Mouse (Mus musculus) midbrain, embryonic 16.5 days (tissue): ENCODE data around the gene Nat8f1. TPM values are rescaled to one million over a fixed set of nuclear protein-coding genes. Genes with fewer than 3 reads are reported as not detected.
"Not testable (repeated sequence)": the region's sequence is repeated elsewhere in the genome, so short reads cannot be mapped to it uniquely, and the experiment has no call there.

Source experiments
- ATAC-seq: fragments of 200-750 bp; cut with Nextera tagmentation; 2 replicates; pipeline ENCODE4 v1.8.0; 2017; ENCODE audit warnings: moderate TSS enrichment
- H3K27ac ChIP-seq: fragments of 300-500 bp; sonication (generic); 2 replicates; pipeline ENCODE4 v1.5.1; 2014; ENCODE audit warnings: mild to moderate bottlenecking, low read length, mixed read lengths
- H3K27me3 ChIP-seq: fragments of 300-500 bp; sonication (generic); 2 replicates; pipeline ENCODE4 v1.6.1; 2014; ENCODE audit warnings: low read depth, low read length, mixed read lengths; ENCODE audit not compliant: control insufficient read depth, insufficient read depth
- H3K36me3 ChIP-seq: fragments of 300-500 bp; sonication (generic); 2 replicates; pipeline ENCODE4 v1.6.1; 2014; ENCODE audit warnings: mild to moderate bottlenecking, low read length, moderate library complexity, mixed read lengths; ENCODE audit not compliant: control insufficient read depth, insufficient read depth
- H3K4me1 ChIP-seq: fragments of 300-500 bp; sonication (generic); 2 replicates; pipeline ENCODE4 v1.6.1; 2014; ENCODE audit warnings: mild to moderate bottlenecking, low read length, mixed read lengths; ENCODE audit not compliant: control insufficient read depth, insufficient read depth
- H3K4me2 ChIP-seq: fragments of 300-500 bp; sonication (generic); 2 replicates; pipeline ENCODE4 v1.6.1; 2014; ENCODE audit warnings: mild to moderate bottlenecking, low read length, mixed read lengths
- H3K4me3 ChIP-seq: fragments of 300-500 bp; sonication (generic); 2 replicates; pipeline ENCODE4 v1.5.1; 2014; ENCODE audit warnings: low read depth, mild to moderate bottlenecking, low read length, moderate library complexity, mixed read lengths
- H3K9ac ChIP-seq: fragments of 300-500 bp; sonication (generic); 2 replicates; pipeline ENCODE4 v1.6.1; 2014; ENCODE audit warnings: low read depth, low read length, mixed read lengths
- H3K9me3 ChIP-seq: fragments of 300-500 bp; sonication (generic); replicated peaks from 2 replicates; pipeline ENCODE4 v1.6.1; 2014; ENCODE audit warnings: mild to moderate bottlenecking, low read length, mixed read lengths; ENCODE audit not compliant: control insufficient read depth, poor library complexity, severe bottlenecking
- WGBS: fragments of 180-500 bp; shearing (Covaris S2); extraction: QIAGEN DNeasy Blood & Tissue Kit; methylation state at CpG from one replicate; pipeline ENCODE4 v1.1.7; 2014; 5-methylcytosine and 5-hydroxymethylcytosine counted together
- polyA plus RNA-seq: library from polyadenylated mRNA; unstranded; fragments of >200 nt; fragmentation: Nextera tagmentation; extraction: Ambion mirVana; gene quantifications from 2 replicates; pipeline ENCODE4 v1.2.1, GENCODE M21; 2015

Nat8f1 gene
- polyA plus RNA-seq, result 19.9 and 23.1 TPM in 2 replicates

DNA sequence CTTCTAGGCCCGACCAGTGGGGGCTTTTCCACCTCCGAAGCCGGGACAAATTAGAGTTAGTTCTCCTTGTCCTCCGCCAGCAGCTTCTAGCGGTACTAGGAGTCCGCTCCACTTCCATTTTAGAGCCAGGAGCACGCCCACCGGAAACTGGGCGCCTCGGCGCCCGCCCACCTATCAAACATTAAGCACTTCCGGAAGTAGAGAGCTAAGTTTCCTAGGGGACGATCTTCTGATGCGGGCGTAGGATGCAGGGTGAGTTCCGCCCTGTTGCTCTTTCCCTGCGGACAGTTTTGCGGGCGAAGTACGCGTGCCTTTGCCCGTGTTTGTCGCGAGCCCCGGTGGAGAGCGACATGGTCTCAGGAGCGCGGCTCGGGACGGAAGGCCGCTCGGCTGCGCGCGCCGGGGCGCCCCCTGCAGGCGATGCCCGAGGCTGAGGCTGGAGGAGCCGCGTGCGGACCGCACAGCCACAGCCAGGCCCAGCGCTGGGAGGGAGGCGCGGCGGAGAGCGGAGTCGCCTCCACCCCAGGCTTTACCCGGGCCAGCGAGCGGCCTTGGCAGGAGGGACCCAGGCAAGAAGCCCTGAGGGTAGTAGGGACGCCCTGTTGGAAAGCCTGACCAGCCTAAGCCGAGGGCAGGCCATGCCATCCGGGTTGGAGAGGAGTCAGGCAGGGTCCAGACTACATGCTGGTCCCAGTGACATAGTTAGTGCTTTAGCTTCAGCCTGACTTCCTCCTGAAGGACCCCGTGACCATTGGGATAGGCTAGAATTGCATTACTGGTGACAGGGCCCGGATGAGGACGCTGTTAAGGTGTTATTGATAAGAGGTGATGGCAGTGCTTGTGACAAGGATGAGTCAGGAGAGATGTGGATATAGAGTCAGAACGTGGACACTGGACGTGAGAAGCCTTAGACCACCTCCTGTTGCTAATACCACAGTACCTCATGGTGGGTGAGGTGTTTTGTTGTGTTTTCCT, at the start of gene Nat8f1:
Gene Nat8f1 (minus strand): TSS at position 149 of the 975 bp plus-strand sequence.
- H3K4me3 ChIP-seq, result peak within 1 kb of the TSS; percentile 73

GRCm38 (mm10) chr6:85961101-85962091, 45.9 kb upstream of the Nat8f1 start, which contains the start of gene Dusp11:
Gene Dusp11 (minus strand): TSS chr6:85961667.
- WGBS, result under 1% methylated on average over 70 of the region's 70 CpGs
- no peaks in the 10 kb centered on the region for H3K9me3 ChIP-seq
- H3K36me3 ChIP-seq, result no peaks in the 10 kb centered on the region
- H3K4me1 ChIP-seq, result peaks cover 14% of the 10 kb centered on the region
- peak within 1 kb of the TSS; percentile 89 for H3K4me2 ChIP-seq
- peak within 1 kb of the TSS; percentile 94 for H3K4me3 ChIP-seq
- no peaks in the 10 kb centered on the region for H3K27me3 ChIP-seq
- peak within 1 kb of the TSS; percentile 96 for H3K9ac ChIP-seq
- ATAC-seq, result peak; percentile 98
- peak within 1 kb of the TSS; percentile 94 for H3K27ac ChIP-seq

More for the DNA sequence above, at the start of gene Nat8f1:
- H3K9me3 ChIP-seq, H3K27me3 ChIP-seq, H3K36me3 ChIP-seq: not testable (repeated sequence)
- peaks cover 14% of the 10 kb centered on the region for H3K4me1 ChIP-seq
- WGBS, result under 1% methylated on average over 59 of the region's 61 CpGs
- peak within 1 kb of the TSS; percentile 86 for H3K4me2 ChIP-seq
- H3K27ac ChIP-seq, result peak within 1 kb of the TSS; percentile 88
- peak within 1 kb of the TSS; percentile 77 for H3K9ac ChIP-seq
- ATAC-seq, result peak; percentile 97

- ATAC-seq, result no peak
- Histone ChIP-seq H3K27ac (no peak overlapping the region), H3K4me3 (no peak overlapping the region), H3K4me1 (peaks cover 16% of the 10 kb centered on the region), H3K36me3 (peaks cover 16% of the 10 kb centered on the region), H3K9ac (no peak overlapping the region), H3K4me2 (no peak overlapping the region), H3K9me3 (no peaks in the 10 kb centered on the region), H3K27me3 (no peaks in the 10 kb centered on the region)
- 83% methylated on average over 3 of the region's 3 CpGs for WGBS
These were observed 42.1 kb upstream of the Nat8f1 start for GRCm38 (mm10) chr6:85957581-85957980.

GRCm38 (mm10) chr6:85948549-85948948, 33.1 kb upstream of the Nat8f1 start:
- peaks cover 63% of the 10 kb centered on the region for H3K36me3 ChIP-seq

GRCm38 (mm10) chr6:85942469-85942868, 27.0 kb upstream of the Nat8f1 start:
- peaks cover 25% of the 10 kb centered on the region for H3K36me3 ChIP-seq
- no peak for ATAC-seq
- no peak overlapping the region for H3K4me3 ChIP-seq
- no peak overlapping the region for H3K4me2 ChIP-seq
- H3K4me1 ChIP-seq, result no peaks in the 10 kb centered on the region
- H3K9me3 ChIP-seq, result no peaks in the 10 kb centered on the region
- H3K27ac ChIP-seq, result no peak overlapping the region
- no peak overlapping the region for H3K9ac ChIP-seq
- WGBS, result 100% methylated on average over 3 of the region's 3 CpGs
- no peaks in the 10 kb centered on the region for H3K27me3 ChIP-seq

More at GRCm38 (mm10) chr6:85948549-85948948, 33.1 kb upstream of the Nat8f1 start:
- no peak for ATAC-seq
- 88% methylated on average over 6 of the region's 6 CpGs for WGBS
- no peaks in the 10 kb centered on the region for H3K27me3 ChIP-seq
- H3K4me2 ChIP-seq, result no peak overlapping the region
- H3K4me1 ChIP-seq, result no peaks in the 10 kb centered on the region
- H3K4me3 ChIP-seq, result no peak overlapping the region
- H3K9me3 ChIP-seq, result no peaks in the 10 kb centered on the region
- no peak overlapping the region for H3K27ac ChIP-seq
- H3K9ac ChIP-seq, result no peak overlapping the region

DNA sequence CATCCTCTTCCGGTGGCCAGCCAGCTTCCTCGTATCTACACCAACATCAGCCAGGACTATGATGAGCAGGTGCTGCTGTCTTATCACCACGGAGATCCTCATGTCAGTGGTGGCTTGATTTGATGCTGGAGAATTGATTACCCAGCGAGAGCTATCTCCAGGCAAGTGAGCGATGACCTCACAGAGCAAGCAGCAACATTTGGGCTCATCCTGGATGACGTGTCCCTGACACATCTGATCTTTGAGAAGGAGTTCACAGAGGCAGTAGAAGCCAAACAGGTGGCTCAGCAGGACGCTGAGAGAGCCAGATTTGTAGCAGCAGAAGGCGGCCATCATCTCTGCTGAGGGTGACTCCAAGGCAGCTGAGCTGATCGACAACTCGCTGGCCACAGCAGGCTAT, 23.2 kb upstream of the Nat8f1 start:
- Histone ChIP-seq H3K27me3 (no peaks in the 10 kb centered on the region), H3K9me3 (no peaks in the 10 kb centered on the region), H3K4me1 (no peaks in the 10 kb centered on the region), H3K27ac (no peak overlapping the region), H3K4me2 (no peak overlapping the region), H3K9ac (no peak overlapping the region), H3K36me3 (peaks cover 2% of the 10 kb centered on the region; the same call in 1 of the 2 replicates), H3K4me3 (no peak overlapping the region)
- 88% methylated on average over 10 of the region's 10 CpGs for WGBS
- ATAC-seq, result no peak

- Histone ChIP-seq H3K4me3 (peak overlapping the region; percentile 43), H3K27ac (peak overlapping the region; percentile 22; the same call in 1 of the 2 replicates), H3K4me2 (peak overlapping the region; percentile 58), H3K9ac (peak overlapping the region; percentile 65)
- peak; percentile 94 for ATAC-seq
- WGBS, result 1% methylated on average over 48 of the region's 50 CpGs
- H3K27me3 ChIP-seq, H3K36me3 ChIP-seq, H3K4me1 ChIP-seq, H3K9me3 ChIP-seq: not testable (repeated sequence)
These were observed 21.3 kb upstream of the Nat8f1 start for GRCm38 (mm10) chr6:85936508-85937465.

DNA sequence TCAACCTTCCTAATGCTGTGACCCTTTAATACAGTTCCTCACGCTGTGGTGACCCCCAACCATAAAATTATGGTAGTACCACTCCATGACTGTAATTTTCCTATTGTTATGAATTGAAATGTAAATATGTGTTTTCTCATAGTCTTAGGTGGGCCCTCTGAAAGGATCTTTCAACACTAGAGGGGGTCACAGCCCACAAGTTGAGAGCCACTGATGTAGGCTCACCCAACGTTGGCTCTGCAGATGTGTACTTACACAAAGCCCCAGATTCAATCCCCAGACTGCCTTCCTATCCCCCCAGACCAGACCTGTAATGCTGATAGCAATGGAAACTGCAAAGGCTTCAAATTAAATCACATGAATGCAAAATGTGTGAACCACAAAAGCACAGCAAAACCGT, 20.2 kb upstream of the Nat8f1 start:
- Histone ChIP-seq H3K36me3 (peaks cover 3% of the 10 kb centered on the region; the same call in 1 of the 2 replicates), H3K27me3 (no peaks in the 10 kb centered on the region), H3K9me3 (no peaks in the 10 kb centered on the region), H3K9ac (no peak overlapping the region), H3K4me1 (no peaks in the 10 kb centered on the region), H3K4me2 (no peak overlapping the region), H3K27ac (no peak overlapping the region), H3K4me3 (no peak overlapping the region)
- no peak for ATAC-seq
- 61% methylated on average over 3 of the region's 3 CpGs for WGBS
